Mouse (Mus musculus) neural tube, embryonic 15.5 days (tissue): ENCODE results near the gene Babam2. TPM values are rescaled to one million over a fixed set of nuclear protein-coding genes. Genes with fewer than 3 reads are reported as not detected.

ENCODE experiments used
- ATAC-seq: fragments of 200-750 bp; cut with Nextera tagmentation; 2 replicates; pipeline ENCODE4 v1.8.0; 2017; ENCODE audit warnings: mild to moderate bottlenecking, moderate TSS enrichment, moderate library complexity; ENCODE audit not compliant: low FRiP score
- H3K27ac ChIP-seq: fragments of 300-500 bp; sonication (generic); replicated peaks from 2 replicates; pipeline ENCODE4 v1.5.1; 2015; ENCODE audit warnings: mild to moderate bottlenecking, inconsistent platforms
- H3K27me3 ChIP-seq: fragments of 300-500 bp; sonication (generic); replicated peaks from 2 replicates; pipeline ENCODE4 v1.6.1; 2015; ENCODE audit warnings: inconsistent platforms
- H3K36me3 ChIP-seq: fragments of 300-500 bp; sonication (generic); 2 replicates; pipeline ENCODE4 v1.6.1; 2015; ENCODE audit warnings: inconsistent platforms
- H3K4me1 ChIP-seq: fragments of 300-500 bp; sonication (generic); 2 replicates; pipeline ENCODE4 v1.6.1; 2015; ENCODE audit warnings: inconsistent platforms
- H3K4me2 ChIP-seq: fragments of 300-500 bp; sonication (generic); 2 replicates; pipeline ENCODE4 v1.6.1; 2015; ENCODE audit warnings: inconsistent platforms, mild to moderate bottlenecking, moderate library complexity
- H3K4me3 ChIP-seq: fragments of 300-500 bp; sonication (generic); replicated peaks from 2 replicates; pipeline ENCODE4 v1.5.1; 2015; ENCODE audit warnings: mild to moderate bottlenecking, inconsistent platforms
- H3K9ac ChIP-seq: fragments of 300-500 bp; sonication (generic); replicated peaks from 2 replicates; pipeline ENCODE4 v1.6.1; 2015; ENCODE audit warnings: mild to moderate bottlenecking, inconsistent platforms
- H3K9me3 ChIP-seq: fragments of 300-500 bp; sonication (generic); replicated peaks from 2 replicates; pipeline ENCODE4 v1.6.1; 2016; ENCODE audit warnings: inconsistent platforms
- WGBS: fragments of 180-500 bp; shearing (Covaris S2); methylation state at CpG from one replicate; pipeline ENCODE4 v1.1.7; 2015; ENCODE audit warnings: mixed read lengths; 5-methylcytosine and 5-hydroxymethylcytosine counted together
- polyA plus RNA-seq: library from polyadenylated mRNA; unstranded; fragments of >200 nt; fragmentation: Nextera tagmentation; extraction: Ambion mirVana; gene quantifications from 2 replicates; pipeline ENCODE4 v1.2.1, GENCODE M21; 2015

Gene Babam2
- polyA plus RNA-seq, 1 experiment from 2014 or later: 61.8 TPM

GRCm38 (mm10) chr5:32077139-32077538 lies 379.7 kb downstream of the Babam2 start:
- H3K36me3 ChIP-seq: no peaks in the 10 kb centered on the region
- H3K9me3 ChIP-seq: no peaks in the 10 kb centered on the region
- H3K4me3 ChIP-seq: no peak overlapping the region
- no peak overlapping the region for H3K4me2 ChIP-seq
- H3K4me1 ChIP-seq: peaks cover 10% of the 10 kb centered on the region
- ATAC-seq: no peak
- no peak overlapping the region for H3K9ac ChIP-seq
- no peaks in the 10 kb centered on the region for H3K27me3 ChIP-seq
- no peak overlapping the region for H3K27ac ChIP-seq
- 92% methylated on average over 3 of the region's 3 CpGs for WGBS

- Histone ChIP-seq H3K27me3 (no peaks in the 10 kb centered on the region), H3K9me3 (no peaks in the 10 kb centered on the region), H3K27ac (no peak overlapping the region), H3K4me1 (peaks cover 10% of the 10 kb centered on the region), H3K4me2 (no peak overlapping the region), H3K9ac (no peak overlapping the region), H3K4me3 (no peak overlapping the region), H3K36me3 (no peaks in the 10 kb centered on the region)
- ATAC-seq: no peak
- 89% methylated on average over 4 of the region's 4 CpGs for WGBS
These were observed 381.5 kb downstream of the Babam2 start for GRCm38 (mm10) chr5:32078986-32079385.

GRCm38 (mm10) chr5:32080490-32081219 lies 383.2 kb downstream of the Babam2 start:
- Histone ChIP-seq H3K27ac (no peak overlapping the region), H3K4me1 (peaks cover 10% of the 10 kb centered on the region), H3K36me3 (no peaks in the 10 kb centered on the region), H3K4me2 (no peak overlapping the region), H3K4me3 (no peak overlapping the region), H3K9me3 (no peaks in the 10 kb centered on the region), H3K27me3 (no peaks in the 10 kb centered on the region), H3K9ac (no peak overlapping the region)
- 36% methylated on average over 7 of the region's 7 CpGs for WGBS
- no peak for ATAC-seq

DNA sequence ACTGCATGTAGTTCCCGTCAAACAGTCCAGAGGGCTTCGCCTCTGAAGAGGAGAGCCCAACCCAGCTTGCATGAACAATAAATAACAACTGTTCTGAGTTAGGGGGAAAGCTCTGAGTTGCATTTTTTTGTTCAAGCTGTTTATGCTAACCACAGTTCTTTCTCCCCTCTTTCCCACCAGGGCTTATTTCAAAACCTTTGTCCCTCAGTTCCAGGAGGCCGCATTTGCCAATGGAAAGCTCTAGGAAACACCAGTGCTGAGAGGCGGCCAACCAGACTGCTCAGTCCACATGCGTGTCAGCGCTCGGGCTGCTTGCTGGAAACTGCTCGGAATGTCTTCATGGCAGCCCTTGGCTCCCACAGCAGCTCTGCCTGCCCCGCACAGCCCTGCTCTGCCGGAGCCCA lies 386.9 kb downstream of the Babam2 start:
- ATAC-seq: no peak
- H3K4me1 ChIP-seq: peaks cover 10% of the 10 kb centered on the region
- 85% methylated on average over 10 of the region's 10 CpGs for WGBS
- H3K4me3 ChIP-seq: no peak overlapping the region
- no peak overlapping the region for H3K9ac ChIP-seq
- H3K27me3 ChIP-seq: no peaks in the 10 kb centered on the region
- H3K9me3 ChIP-seq: no peaks in the 10 kb centered on the region
- no peak overlapping the region for H3K27ac ChIP-seq
- no peak overlapping the region for H3K4me2 ChIP-seq
- no peaks in the 10 kb centered on the region for H3K36me3 ChIP-seq

DNA sequence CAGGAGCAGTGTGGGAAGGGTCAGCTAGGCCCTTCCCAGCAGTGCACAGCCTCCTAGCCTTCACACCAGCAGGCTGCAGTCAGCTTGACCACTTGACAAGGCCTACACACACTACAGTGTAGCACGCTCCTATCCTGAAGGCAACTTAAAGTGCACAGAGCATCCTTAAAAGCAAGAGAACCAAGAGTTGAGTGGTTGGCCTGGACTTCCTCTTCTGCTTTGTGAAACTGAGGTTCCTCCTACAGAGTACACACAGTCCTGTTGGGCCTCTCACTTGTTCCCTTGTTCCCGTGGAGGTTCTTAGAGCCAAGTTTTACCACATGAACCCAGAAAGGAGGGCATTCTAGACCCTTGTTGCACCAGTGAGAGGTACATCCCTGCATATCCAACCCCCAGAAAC lies 388.1 kb downstream of the Babam2 start:
- Histone ChIP-seq H3K36me3 (no peaks in the 10 kb centered on the region), H3K4me3 (no peak overlapping the region), H3K4me2 (no peak overlapping the region), H3K9me3 (no peaks in the 10 kb centered on the region), H3K9ac (no peak overlapping the region), H3K27me3 (no peaks in the 10 kb centered on the region), H3K4me1 (peaks cover 5% of the 10 kb centered on the region), H3K27ac (no peak overlapping the region)
- ATAC-seq: no peak
- WGBS: 93% methylated on average over 2 of the region's 2 CpGs

DNA sequence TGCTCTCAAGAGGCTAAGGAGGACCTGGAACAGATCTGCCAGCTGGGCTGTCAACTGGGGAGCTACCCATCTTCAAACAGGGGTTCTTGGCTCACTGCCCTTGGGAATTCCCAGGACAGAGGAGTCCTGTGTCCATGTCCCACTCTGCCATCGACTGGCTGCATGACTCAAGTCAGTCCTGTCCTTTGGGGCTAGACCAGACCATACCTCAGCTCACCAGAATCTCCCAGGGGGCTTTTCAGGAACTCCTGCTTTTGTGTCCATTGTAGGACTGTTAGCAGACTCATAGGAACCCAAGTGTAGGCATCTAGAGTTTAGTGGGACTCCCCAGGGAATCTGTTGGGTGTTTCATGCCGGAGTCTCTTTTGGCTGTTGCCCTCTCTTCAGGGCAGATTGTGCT lies 388.5 kb downstream of the Babam2 start:
- no peak overlapping the region for H3K4me3 ChIP-seq
- no peak overlapping the region for H3K27ac ChIP-seq
- no peak overlapping the region for H3K9ac ChIP-seq
- H3K4me1 ChIP-seq: peaks cover 2% of the 10 kb centered on the region
- no peaks in the 10 kb centered on the region for H3K36me3 ChIP-seq
- no peak for ATAC-seq
- no peaks in the 10 kb centered on the region for H3K9me3 ChIP-seq
- H3K4me2 ChIP-seq: no peak overlapping the region
- H3K27me3 ChIP-seq: no peaks in the 10 kb centered on the region
- WGBS: 98% methylated on average over 2 of the region's 2 CpGs

GRCm38 (mm10) chr5:32086526-32087090 lies 389.1 kb downstream of the Babam2 start:
- Histone ChIP-seq H3K9ac (no peak overlapping the region), H3K9me3 (no peaks in the 10 kb centered on the region), H3K4me2 (no peak overlapping the region), H3K27ac (no peak overlapping the region), H3K4me3 (no peak overlapping the region), H3K4me1 (no peaks in the 10 kb centered on the region), H3K27me3 (no peaks in the 10 kb centered on the region), H3K36me3 (no peaks in the 10 kb centered on the region)
- ATAC-seq: no peak
- 86% methylated on average over 6 of the region's 6 CpGs for WGBS

DNA sequence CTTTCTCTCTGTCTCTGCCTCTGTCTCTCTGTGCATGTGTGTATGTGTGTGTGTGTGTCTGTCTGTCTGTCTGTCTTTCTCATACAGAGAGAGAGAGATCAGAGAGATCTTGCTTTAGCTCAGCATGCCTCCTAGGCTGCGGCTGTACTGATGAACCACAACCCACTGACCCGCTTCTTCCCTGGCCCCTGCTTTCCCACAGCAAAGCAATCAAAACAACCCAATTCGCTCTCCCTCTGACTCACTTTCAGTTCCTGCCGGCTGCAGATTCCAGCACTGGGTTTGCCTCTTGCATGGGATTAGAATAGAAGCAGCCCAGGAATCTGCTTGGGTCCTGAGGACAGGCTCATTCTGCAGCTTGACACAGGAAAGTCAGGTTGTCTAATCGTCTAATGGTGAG lies 392.0 kb downstream of the Babam2 start:
- Histone ChIP-seq H3K36me3 (no peaks in the 10 kb centered on the region), H3K27me3 (no peaks in the 10 kb centered on the region), H3K9me3 (no peaks in the 10 kb centered on the region), H3K4me2 (no peak overlapping the region), H3K4me1 (no peaks in the 10 kb centered on the region), H3K9ac (no peak overlapping the region), H3K4me3 (no peak overlapping the region), H3K27ac (no peak overlapping the region)
- 55% methylated on average over 5 of the region's 5 CpGs for WGBS
- no peak for ATAC-seq

GRCm38 (mm10) chr5:32092281-32092680 lies 394.8 kb downstream of the Babam2 start:
- Histone ChIP-seq H3K27ac (no peak overlapping the region), H3K9ac (no peak overlapping the region), H3K4me1 (no peaks in the 10 kb centered on the region), H3K36me3 (no peaks in the 10 kb centered on the region), H3K4me3 (no peak overlapping the region), H3K9me3 (no peaks in the 10 kb centered on the region), H3K27me3 (no peaks in the 10 kb centered on the region), H3K4me2 (no peak overlapping the region)
- no peak for ATAC-seq

DNA sequence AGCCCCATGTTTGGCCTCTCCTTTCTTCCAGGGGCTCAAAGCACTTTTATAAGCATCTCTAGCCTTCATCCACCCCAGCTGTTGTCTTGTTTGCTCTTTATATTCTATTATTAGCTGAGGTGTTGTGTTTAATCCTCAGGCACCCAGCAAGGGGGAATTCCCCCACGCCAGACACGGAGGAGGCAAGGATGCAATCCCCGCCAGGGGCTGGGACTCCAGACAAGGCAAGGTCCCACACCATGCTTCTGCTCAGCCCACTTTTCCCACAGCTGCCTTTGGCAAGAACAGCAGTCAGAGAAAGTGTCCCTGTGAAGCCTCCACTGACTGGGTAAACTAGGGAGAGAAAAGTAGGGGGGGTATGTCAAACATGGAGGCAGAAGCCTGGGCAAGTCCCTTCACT lies 401.2 kb downstream of the Babam2 start:
- Histone ChIP-seq H3K27me3 (no peaks in the 10 kb centered on the region), H3K4me1 (peaks cover 10% of the 10 kb centered on the region), H3K9ac (no peak overlapping the region), H3K4me2 (no peak overlapping the region), H3K4me3 (no peak overlapping the region), H3K27ac (no peak overlapping the region), H3K36me3 (no peaks in the 10 kb centered on the region), H3K9me3 (no peaks in the 10 kb centered on the region)
- no peak for ATAC-seq
- 84% methylated on average over 3 of the region's 3 CpGs for WGBS

DNA sequence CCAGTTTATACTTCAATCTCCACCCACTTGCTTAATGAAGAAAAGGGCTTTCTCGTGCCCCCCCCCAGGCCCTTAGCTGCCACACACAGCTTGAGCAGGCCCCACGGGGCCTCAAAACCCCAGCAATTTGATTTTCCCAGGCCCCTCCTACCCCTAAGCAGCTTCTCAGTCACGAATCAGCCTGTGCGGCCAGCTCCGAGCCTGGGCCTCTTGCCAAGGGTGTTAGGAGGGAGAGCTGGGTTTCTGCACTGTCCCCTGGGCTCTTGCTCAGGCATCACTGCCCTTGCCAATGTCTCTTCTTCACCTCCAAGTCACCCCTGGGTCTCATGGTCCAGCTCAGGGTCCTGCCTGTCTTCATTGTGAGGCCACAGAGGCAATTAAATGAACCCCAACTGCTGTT lies 405.0 kb downstream of the Babam2 start:
- Histone ChIP-seq H3K36me3 (no peaks in the 10 kb centered on the region), H3K4me2 (no peak overlapping the region), H3K9me3 (no peaks in the 10 kb centered on the region), H3K27me3 (no peaks in the 10 kb centered on the region), H3K9ac (no peak overlapping the region), H3K27ac (no peak overlapping the region), H3K4me3 (no peak overlapping the region), H3K4me1 (peaks cover 10% of the 10 kb centered on the region)
- 0 out of 2 replicates have a peak, but pooled peaks have one; percentile 41 for ATAC-seq
- 36% methylated on average over 5 of the region's 5 CpGs for WGBS

GRCm38 (mm10) chr5:32102971-32103431 lies 405.5 kb downstream of the Babam2 start:
- Histone ChIP-seq H3K27ac (no peak overlapping the region), H3K4me2 (no peak overlapping the region)
- 87% methylated on average over 6 of the region's 6 CpGs for WGBS

More at GRCm38 (mm10) chr5:32102971-32103431, 405.5 kb downstream of the Babam2 start:
- H3K27me3 ChIP-seq: no peaks in the 10 kb centered on the region
- H3K4me3 ChIP-seq: no peak overlapping the region
- no peak for ATAC-seq
- H3K9ac ChIP-seq: no peak overlapping the region
- no peaks in the 10 kb centered on the region for H3K36me3 ChIP-seq
- peaks cover 10% of the 10 kb centered on the region for H3K4me1 ChIP-seq
- H3K9me3 ChIP-seq: no peaks in the 10 kb centered on the region
